Mouse (Mus musculus) intestine, postnatal 0 days (tissue): ENCODE data around the gene Lrp1. TPM values are rescaled to one million over a fixed set of nuclear protein-coding genes. Genes with fewer than 3 reads are reported as not detected.
A peak's percentile ranks its signal among the peaks of the same experiment; 100 is the strongest.

Experiments
- ATAC-seq: fragments of 200-750 bp; cut with Nextera tagmentation; 2 replicates; pipeline ENCODE4 v1.8.0; 2017; ENCODE audit warnings: mild to moderate bottlenecking, moderate TSS enrichment, moderate library complexity
- H3K27ac ChIP-seq: fragments of 300-500 bp; sonication (generic); 2 replicates; pipeline ENCODE4 v1.5.1; 2014; ENCODE audit warnings: mild to moderate bottlenecking, low read depth, low read length, moderate library complexity
- H3K27me3 ChIP-seq: fragments of 300-500 bp; sonication (generic); replicated peaks from 2 replicates; pipeline ENCODE4 v1.6.1; 2014; ENCODE audit warnings: low read length, mixed read lengths; ENCODE audit not compliant: control insufficient read depth, insufficient read depth
- H3K36me3 ChIP-seq: fragments of 300-500 bp; sonication (generic); 2 replicates; pipeline ENCODE4 v1.6.1; 2014; ENCODE audit warnings: mild to moderate bottlenecking, moderate library complexity; ENCODE audit not compliant: control insufficient read depth, insufficient read depth
- H3K4me1 ChIP-seq: fragments of 300-500 bp; sonication (generic); replicated peaks from 2 replicates; pipeline ENCODE4 v1.6.1; 2014; ENCODE audit warnings: antibody characterized with exemption, low read length, mixed read lengths; ENCODE audit not compliant: control insufficient read depth, insufficient read depth
- H3K4me2 ChIP-seq: fragments of 300-500 bp; sonication (generic); replicated peaks from 2 replicates; pipeline ENCODE4 v1.6.1; 2014; ENCODE audit warnings: low read depth, mild to moderate bottlenecking, moderate library complexity
- H3K4me3 ChIP-seq: fragments of 300-500 bp; sonication (generic); 2 replicates; pipeline ENCODE4 v1.5.1; 2014; ENCODE audit warnings: low read depth, low read length
- H3K9ac ChIP-seq: fragments of 300-500 bp; sonication (generic); 2 replicates; pipeline ENCODE4 v1.6.1; 2014; ENCODE audit warnings: mild to moderate bottlenecking, low read depth, low read length
- H3K9me3 ChIP-seq: fragments of 300-500 bp; sonication (generic); 2 replicates; pipeline ENCODE4 v1.6.1; 2016; ENCODE audit warnings: mixed run types; ENCODE audit not compliant: control insufficient read depth
- CTCF ChIP-seq: sonication (generic); IDR thresholded peaks from 2 replicates; pipeline ENCODE4 v1.5.1; 2016; ENCODE audit warnings: low read depth, mild to moderate bottlenecking, control low read depth, antibody characterized with exemption, moderate library complexity
- WGBS: fragments of 180-500 bp; shearing (Covaris S2); extraction: QIAGEN DNeasy Blood & Tissue Kit; methylation state at CpG from one replicate; pipeline ENCODE4 v1.1.7; 2014; 5-methylcytosine and 5-hydroxymethylcytosine counted together
- polyA plus RNA-seq: library from polyadenylated mRNA; unstranded; fragments of >200 nt; fragmentation: Nextera tagmentation; extraction: Ambion mirVana; gene quantifications from 2 replicates; pipeline ENCODE4 v1.2.1, GENCODE M21; 2015

Gene Lrp1
- polyA plus RNA-seq, 1 experiment from 2014 or later = 28.9 TPM

GRCm38 (mm10) chr10:127537854-127538583 lies 82.9 kb downstream of the Lrp1 start:
- H3K4me2 ChIP-seq = no peak overlapping the region
- peaks cover 3% of the 10 kb centered on the region; the same call in 1 of the 2 replicates for H3K4me1 ChIP-seq
- peaks cover 40% of the 10 kb centered on the region for H3K27me3 ChIP-seq
- H3K27ac ChIP-seq = no peak overlapping the region
- peak; percentile 17; the same call in 1 of the 2 replicates for ATAC-seq
- H3K9me3 ChIP-seq = no peaks in the 10 kb centered on the region
- peaks cover 46% of the 10 kb centered on the region for H3K36me3 ChIP-seq
- peak; percentile 92 for TF ChIP-seq CTCF
- H3K9ac ChIP-seq = no peak overlapping the region
- H3K4me3 ChIP-seq = no peak overlapping the region
- 32% methylated on average over 7 of the region's 7 CpGs for WGBS

GRCm38 (mm10) chr10:127536586-127537314 lies 84.2 kb downstream of the Lrp1 start:
- Histone ChIP-seq H3K9ac (no peak overlapping the region), H3K36me3 (peaks cover 35% of the 10 kb centered on the region), H3K4me3 (no peak overlapping the region), H3K27me3 (peaks cover 53% of the 10 kb centered on the region), H3K9me3 (no peaks in the 10 kb centered on the region), H3K4me1 (peaks cover 3% of the 10 kb centered on the region; the same call in 1 of the 2 replicates), H3K27ac (no peak overlapping the region), H3K4me2 (no peak overlapping the region)
- no peak for ATAC-seq
- TF ChIP-seq CTCF = peak; percentile 71
- 16% methylated on average over 8 of the region's 8 CpGs for WGBS

GRCm38 (mm10) chr10:127534929-127535384 lies 86.0 kb downstream of the Lrp1 start:
- Histone ChIP-seq H3K27me3 (peaks cover 71% of the 10 kb centered on the region), H3K9ac (no peak overlapping the region), H3K36me3 (peaks cover 17% of the 10 kb centered on the region), H3K4me1 (peaks cover 3% of the 10 kb centered on the region; the same call in 1 of the 2 replicates), H3K9me3 (no peaks in the 10 kb centered on the region), H3K4me3 (peak overlapping the region; percentile 44), H3K27ac (no peak overlapping the region), H3K4me2 (peak overlapping the region; percentile 75)
- no peak for ATAC-seq
- under 1% methylated on average over 24 of the region's 30 CpGs for WGBS
- no peak for TF ChIP-seq CTCF

GRCm38 (mm10) chr10:127534036-127534928 lies 86.7 kb downstream of the Lrp1 start, which contains the start of gene Nxph4:
TSS of gene Nxph4 (minus strand) at chr10:127534559.
- no peak within 1 kb of the TSS for H3K27ac ChIP-seq
- H3K4me1 ChIP-seq = peaks cover 3% of the 10 kb centered on the region; the same call in 1 of the 2 replicates
- H3K9ac ChIP-seq = 0 out of 2 replicates have a peak within 1 kb of the TSS, but pooled peaks have one; percentile 11
- no peak for TF ChIP-seq CTCF
- H3K9me3 ChIP-seq = no peaks in the 10 kb centered on the region
- WGBS = under 1% methylated on average over 50 of the region's 78 CpGs
- H3K4me3 ChIP-seq = peak within 1 kb of the TSS; percentile 44
- H3K4me2 ChIP-seq = peak within 1 kb of the TSS; percentile 75
- ATAC-seq = 0 out of 2 replicates have a peak, but pooled peaks have one; percentile 12
- H3K36me3 ChIP-seq = peaks cover 10% of the 10 kb centered on the region; the same call in 1 of the 2 replicates
- peaks cover 78% of the 10 kb centered on the region for H3K27me3 ChIP-seq

- no peaks in the 10 kb centered on the region for H3K36me3 ChIP-seq
- peaks cover 99% of the 10 kb centered on the region for H3K27me3 ChIP-seq
- no peak overlapping the region for H3K4me3 ChIP-seq
- no peak overlapping the region for H3K27ac ChIP-seq
- peaks cover 3% of the 10 kb centered on the region; the same call in 1 of the 2 replicates for H3K4me1 ChIP-seq
- 7% methylated on average over 4 of the region's 4 CpGs for WGBS
- H3K4me2 ChIP-seq = no peak overlapping the region
- no peak for ATAC-seq
- H3K9ac ChIP-seq = no peak overlapping the region
- no peak for TF ChIP-seq CTCF
- no peaks in the 10 kb centered on the region for H3K9me3 ChIP-seq
These were observed 89.4 kb downstream of the Lrp1 start for GRCm38 (mm10) chr10:127531548-127531947.
